Mouse (Mus musculus) left cerebral cortex, postnatal 36 days (tissue): ENCODE measurements at regions not wholly inside any gene's neighbourhood (a gene's known extent, or its start where the extent isn't known, plus 50 kb on each side); places are given as distances from the start of the nearest gene placed in this dataset.
A peak's percentile ranks its signal among the peaks of the same experiment; 100 is the strongest.

Experiments used
- DNase-seq, 2 experiments: peaks; one replicate each; pipeline ENCODE4 v3.0.0; 2021 to 2022; ENCODE audit warnings: low spot score in 2 of 2, mixed read lengths in 1 of 2
- intact Hi-C: fragments of 180-260 bp; cut with DNase I; formaldehyde crosslinking; loops from one replicate; pipeline ENCODE4 v1.15.1; 2025

DNA sequence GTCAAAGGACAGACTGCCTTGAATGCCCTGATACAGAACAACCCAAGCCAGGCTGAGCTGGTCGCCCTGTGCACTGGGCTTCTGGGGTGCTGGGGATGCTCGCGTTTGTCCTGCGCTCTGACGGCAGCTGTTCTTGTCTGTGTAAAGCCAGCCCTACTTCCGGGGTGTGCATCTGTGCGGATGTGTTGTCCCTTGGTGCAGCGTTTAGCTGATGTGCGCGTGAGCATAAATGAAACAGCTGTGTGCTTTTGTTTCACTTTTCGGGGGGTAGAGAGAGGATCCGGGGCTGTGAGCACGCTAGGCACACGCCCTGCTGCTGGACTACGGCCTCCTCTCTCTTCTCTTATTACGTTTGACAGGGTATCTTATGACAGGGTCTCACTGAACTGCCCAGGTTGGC is 158.2 kb upstream of the A530016L24Rik start:
- DNase-seq: no peak
- intact Hi-C loops: no loop called here

DNA sequence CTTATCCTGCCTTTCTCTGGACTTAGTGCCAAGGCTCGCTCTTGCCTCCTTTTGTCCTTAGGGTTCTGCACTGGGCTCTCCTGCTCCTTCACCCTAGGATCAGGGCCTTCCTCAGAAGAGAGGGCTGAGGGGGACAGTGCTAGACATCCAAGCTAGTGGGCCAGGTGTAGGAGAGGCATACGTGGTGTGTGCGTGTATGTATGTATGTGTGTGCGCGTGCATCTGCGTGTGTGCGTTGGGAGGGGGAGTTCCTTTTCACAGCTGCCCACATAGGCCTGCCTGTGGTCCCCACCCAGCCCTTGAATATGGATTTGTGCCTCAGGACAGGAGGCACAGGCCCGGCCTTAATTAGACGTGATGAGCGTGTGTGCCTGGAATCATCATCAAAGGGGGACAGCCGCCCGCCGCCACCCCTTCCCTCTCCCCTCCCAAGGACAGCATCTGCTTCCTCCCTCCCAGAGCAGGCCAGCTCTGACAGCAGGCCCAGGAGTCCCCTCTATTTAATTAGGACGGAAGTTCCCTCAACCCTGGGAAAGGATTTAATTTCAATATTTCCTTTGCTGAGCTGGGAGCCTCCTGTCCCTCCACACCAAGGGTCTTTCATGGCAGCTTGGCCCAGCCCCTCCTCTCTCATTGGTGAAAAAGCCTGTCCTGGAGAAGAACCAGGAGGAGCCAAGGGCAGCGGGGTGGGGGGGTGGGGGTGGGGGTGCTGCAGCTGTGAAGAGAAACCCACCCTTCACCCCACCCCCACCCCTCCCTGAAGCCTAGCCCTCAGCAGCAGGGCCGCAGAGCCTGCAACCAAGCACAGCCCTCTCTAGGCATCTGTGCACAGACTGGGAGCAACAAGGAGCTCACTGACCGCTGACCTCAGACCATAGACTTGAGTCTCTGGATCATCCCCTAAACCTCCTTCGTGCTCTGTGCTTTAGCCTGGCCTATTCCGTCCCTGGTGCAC is 155.8 kb upstream of the A530016L24Rik start:
- intact Hi-C loops: no loop called here
- DNase-seq: no peak

- intact Hi-C loops: no loop called here
- no peak for DNase-seq
Measured at GRCm38 (mm10) chr12:112334106-112334855, 155.0 kb upstream of the A530016L24Rik start.

GRCm38 (mm10) chr12:112335641-112336040 is 153.6 kb upstream of the A530016L24Rik start:
- DNase-seq: no peak
- intact Hi-C loops: no loop called here

DNA sequence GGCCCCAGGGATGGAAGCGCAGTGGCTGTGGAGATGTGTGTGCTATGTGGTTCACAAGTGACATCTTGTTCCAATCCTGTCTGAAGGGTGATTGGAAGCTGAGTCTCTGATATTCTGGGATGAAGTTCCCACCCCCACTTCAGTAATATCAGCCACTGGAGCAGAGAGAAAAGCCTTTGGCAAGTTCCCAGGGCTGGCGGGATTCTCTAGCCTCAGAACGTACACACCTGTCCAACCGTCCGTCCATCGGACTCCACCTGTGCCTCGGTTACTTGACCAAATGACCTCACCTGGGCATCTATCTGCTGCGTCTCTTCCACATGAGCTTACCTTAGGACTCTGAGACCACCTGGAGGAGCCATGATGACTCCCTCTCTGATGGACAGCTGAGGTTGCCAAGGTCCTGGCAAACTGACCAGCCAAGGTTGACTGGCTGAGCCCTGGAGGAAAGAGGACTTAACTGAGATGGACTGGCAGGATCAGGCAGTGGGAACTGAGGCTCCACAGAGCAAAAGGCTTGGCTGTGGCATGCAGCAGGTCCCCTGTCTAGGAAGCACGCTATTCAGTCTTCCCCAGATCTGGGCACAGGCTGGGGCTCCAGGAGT is 152.5 kb upstream of the A530016L24Rik start:
- no peak for DNase-seq
- intact Hi-C loops: no loop called here

DNA sequence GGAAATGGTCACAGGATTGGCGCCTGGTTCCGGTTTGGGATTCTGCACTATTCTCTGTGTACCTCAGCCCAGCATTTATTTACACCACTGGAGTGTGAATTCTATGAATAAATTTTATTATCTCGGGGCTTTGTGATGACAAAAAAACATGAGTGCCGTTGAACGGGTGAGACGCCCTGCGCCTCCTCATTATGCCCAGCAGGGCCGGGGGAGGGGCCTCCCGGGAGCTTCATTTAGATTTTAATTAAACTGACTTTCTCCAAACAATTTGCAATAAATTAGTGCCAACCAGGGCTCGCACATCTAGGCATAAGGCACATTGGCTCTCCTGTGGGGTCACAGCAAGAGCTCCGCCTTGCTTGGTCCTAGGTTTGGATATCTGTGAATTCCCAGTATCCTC is 151.8 kb upstream of the A530016L24Rik start:
- no peak for DNase-seq
- intact Hi-C loops: no loop called here

DNA sequence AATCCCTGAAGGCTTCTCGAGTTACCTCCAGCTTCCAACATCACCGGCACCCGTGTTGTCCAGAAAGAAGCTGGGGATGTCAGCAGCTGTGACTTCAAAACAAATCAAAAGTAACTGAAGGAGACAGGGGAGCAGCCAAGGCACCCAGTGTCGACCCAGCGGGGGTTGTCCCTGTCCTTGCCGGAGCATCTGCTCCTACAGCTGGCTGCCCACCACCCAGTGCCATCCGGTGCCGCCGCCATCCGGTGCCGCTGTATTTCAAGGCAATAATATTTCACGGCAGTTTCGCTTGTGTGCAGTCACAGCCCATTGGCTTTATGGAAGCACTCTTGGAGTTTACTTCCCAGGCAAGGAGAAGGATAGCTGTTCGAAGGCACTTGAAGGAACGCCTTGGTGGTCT is 150.3 kb upstream of the A530016L24Rik start:
- intact Hi-C loops: no loop called here
- DNase-seq: no peak

DNA sequence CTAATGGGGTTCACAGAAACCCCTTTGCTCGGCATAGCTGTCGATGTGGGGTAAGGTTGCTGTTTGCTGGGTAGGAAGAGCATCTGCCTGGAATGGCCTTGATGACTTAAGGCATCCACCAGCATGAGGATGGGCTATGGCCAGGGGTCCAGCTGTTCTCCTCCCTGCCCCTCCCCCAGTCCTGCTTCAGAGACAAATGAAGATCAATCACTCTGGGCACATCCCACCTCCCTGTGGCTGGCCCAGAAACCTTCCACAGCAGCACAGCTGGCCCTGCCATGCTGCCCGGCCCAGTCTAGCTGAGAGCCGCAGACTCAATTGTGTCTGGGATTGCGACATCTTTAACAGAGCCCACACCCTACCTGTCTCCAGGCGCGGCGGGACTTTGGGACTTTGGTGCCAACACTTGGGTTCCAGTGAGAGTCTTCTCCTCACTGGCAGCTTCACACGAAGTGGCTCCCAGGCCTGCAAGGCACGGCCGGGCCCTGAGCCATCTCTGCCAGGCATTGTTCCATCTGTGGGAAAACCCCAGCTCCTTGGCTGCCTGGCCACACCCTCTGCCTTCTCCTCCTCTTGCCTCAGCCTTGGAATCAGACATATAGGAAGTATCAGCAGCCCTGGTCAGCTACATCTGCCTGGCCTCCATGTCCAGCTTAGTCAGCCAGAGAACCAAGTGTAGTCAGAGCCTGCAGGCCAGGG is 149.6 kb upstream of the A530016L24Rik start:
- intact Hi-C loops: no loop called here
- DNase-seq: peak in 1 of 2 experiments; percentile 63

DNA sequence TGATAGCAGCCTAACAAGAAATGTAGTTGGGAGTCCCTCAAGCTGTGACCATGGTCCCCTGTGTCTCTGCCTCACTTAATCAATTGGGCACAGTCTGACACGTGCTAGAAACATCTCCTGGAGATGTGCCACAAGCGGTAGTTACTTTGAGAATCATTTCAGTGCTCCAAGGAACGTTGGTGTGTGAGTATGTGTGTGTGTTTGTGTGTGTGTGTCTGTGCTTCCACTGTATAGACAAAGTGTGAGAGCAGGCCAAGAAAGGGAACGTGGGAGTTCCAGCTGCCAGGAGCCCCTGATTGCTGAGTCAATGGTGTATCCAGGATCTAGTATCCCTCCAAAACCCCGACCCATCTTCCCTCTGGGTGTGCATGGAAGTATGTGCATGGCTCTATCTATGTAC is 149.0 kb upstream of the A530016L24Rik start:
- peak in 1 of 2 experiments; percentile 36 for DNase-seq
- intact Hi-C loops: no loop called here

GRCm38 (mm10) chr12:112341726-112342469 is 147.3 kb upstream of the A530016L24Rik start:
- no peak for DNase-seq
- intact Hi-C loops: no loop called here

GRCm38 (mm10) chr12:112343064-112343463 is 146.2 kb upstream of the A530016L24Rik start:
- no peak for DNase-seq
- intact Hi-C loops: no loop called here

DNA sequence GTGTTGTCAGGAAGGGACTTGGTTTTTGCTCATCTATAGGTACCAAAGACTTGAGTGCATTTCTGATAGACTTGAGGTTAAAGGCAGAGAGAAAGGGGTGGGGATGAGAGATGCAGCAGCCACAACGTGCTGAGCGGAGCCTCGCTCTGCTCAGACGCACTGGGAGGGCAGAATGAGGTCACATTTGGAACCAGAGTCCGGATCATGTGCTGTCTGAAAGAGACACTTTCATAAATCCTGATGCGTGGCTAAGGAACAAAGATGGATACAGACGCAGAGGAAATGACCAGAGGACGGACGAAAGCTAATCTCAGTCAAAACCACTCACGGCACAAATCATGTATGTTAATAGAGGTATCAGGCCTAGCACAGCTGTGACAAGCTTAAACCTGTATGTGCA is 145.0 kb upstream of the A530016L24Rik start:
- DNase-seq: no peak
- intact Hi-C loops: no loop called here

- intact Hi-C loops: no loop called here
Measured at GRCm38 (mm10) chr12:112345797-112346196, 143.5 kb upstream of the A530016L24Rik start.

GRCm38 (mm10) chr12:112348116-112348515 is 141.1 kb upstream of the A530016L24Rik start:
- intact Hi-C loops: no loop called here

More at GRCm38 (mm10) chr12:112345797-112346196, 143.5 kb upstream of the A530016L24Rik start:
- no peak for DNase-seq

DNA sequence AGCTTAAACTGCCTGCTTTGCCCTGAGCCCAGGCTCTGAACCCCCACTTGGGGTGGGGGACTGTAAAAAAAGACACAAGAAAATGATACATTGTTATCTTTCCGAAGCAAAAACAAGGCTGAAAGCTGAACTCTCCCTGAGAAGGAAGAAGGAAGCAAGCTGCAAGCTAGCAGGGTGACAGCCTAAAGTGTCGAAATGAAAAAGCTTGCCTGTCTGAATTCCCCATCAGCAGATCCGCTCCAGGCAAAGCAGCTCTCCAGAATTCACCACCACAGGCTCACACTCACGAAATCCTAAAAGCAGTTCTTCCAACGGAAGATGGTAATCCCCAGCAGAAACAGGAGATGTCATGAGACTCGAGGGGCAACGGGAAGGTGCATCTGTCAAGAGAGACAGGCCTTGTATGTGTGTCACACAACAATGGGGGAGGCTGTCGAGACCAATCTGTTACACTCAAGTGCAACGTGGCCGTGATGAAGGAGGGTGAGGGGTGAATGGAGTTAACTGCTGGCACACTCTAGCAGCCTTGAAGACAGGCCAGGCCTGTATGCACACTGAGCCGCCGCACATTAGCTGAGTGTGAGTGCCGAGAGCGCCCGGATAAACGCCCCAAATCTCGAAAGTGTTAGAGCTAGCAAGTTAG is 139.5 kb upstream of the A530016L24Rik start:
- intact Hi-C loops: no loop called here
- no peak for DNase-seq

More at GRCm38 (mm10) chr12:112348116-112348515, 141.1 kb upstream of the A530016L24Rik start:
- no peak for DNase-seq

DNA sequence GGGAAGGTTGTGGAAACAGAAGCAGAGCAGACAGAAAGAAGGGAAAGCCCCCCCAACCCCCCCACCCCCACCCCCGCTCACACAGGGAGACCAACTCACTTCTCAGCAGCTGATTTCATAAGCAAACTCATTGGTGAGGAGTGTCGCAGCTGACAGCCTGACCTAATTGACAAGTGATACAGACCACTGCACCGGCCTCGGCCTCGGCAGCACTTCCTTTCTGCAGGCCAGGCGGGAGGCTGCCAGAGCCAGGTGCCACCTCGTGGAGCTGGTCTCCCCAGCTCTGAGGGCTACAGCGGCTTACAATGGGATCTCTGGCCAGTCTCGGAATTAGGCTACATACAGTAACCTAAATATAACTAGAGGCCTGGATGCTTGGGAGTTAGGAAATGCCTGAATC is 138.5 kb upstream of the A530016L24Rik start:
- DNase-seq: no peak
- intact Hi-C loops: no loop called here

- intact Hi-C loops: no loop called here
Measured at GRCm38 (mm10) chr12:112363349-112363748, 125.9 kb upstream of the A530016L24Rik start.

GRCm38 (mm10) chr12:112367221-112367620 is 122.0 kb upstream of the A530016L24Rik start:
- intact Hi-C loops: no loop called here

More at GRCm38 (mm10) chr12:112363349-112363748, 125.9 kb upstream of the A530016L24Rik start:
- no peak for DNase-seq

More at GRCm38 (mm10) chr12:112367221-112367620, 122.0 kb upstream of the A530016L24Rik start:
- no peak for DNase-seq
